Mouse (Mus musculus) cerebellum, adult 2 months (tissue): ENCODE measurements around the gene Prps1l1. TPM values are rescaled to one million over a fixed set of nuclear protein-coding genes. Genes with fewer than 3 reads are reported as not detected.

Source experiments
- DNase-seq, 2 experiments: peaks; one replicate each; pipeline ENCODE4 v3.0.0; 2021
- H3K27ac ChIP-seq: fragments of 200-500 bp; 2 replicates; pipeline ENCODE4 v1.5.1; 2012; ENCODE audit warnings: low read length, control low read depth, inconsistent platforms; ENCODE audit not compliant: insufficient read depth
- H3K27me3 ChIP-seq: fragments of 200-500 bp; 2 replicates; pipeline ENCODE4 v1.6.1; 2012; ENCODE audit warnings: inconsistent platforms, mild to moderate bottlenecking, low read length, moderate library complexity; ENCODE audit not compliant: control insufficient read depth, insufficient read depth
- H3K4me1 ChIP-seq: fragments of 200-500 bp; 2 replicates; pipeline ENCODE4 v1.6.1; 2011; ENCODE audit warnings: low read length; ENCODE audit not compliant: control insufficient read depth, insufficient read depth
- H3K4me3 ChIP-seq: fragments of 200-500 bp; replicated peaks from 2 replicates; pipeline ENCODE3; 2011; ENCODE audit warnings: mild to moderate bottlenecking, low read depth, low read length, control low read depth; ENCODE audit not compliant: insufficient read depth
- CTCF ChIP-seq: fragments of 200-500 bp; IDR thresholded peaks from 2 replicates; pipeline ENCODE4 v1.5.1; 2011; ENCODE audit warnings: low read depth, mild to moderate bottlenecking, control low read depth, low read length, moderate library complexity, borderline replicate concordance; ENCODE audit not compliant: insufficient read depth
- POLR2A ChIP-seq: fragments of 200-500 bp; IDR thresholded peaks from 2 replicates; pipeline ENCODE4 v1.6.1; 2011; ENCODE audit warnings: low read length, control low read depth, borderline replicate concordance; ENCODE audit not compliant: insufficient read depth
- WGBS: fragments of 180-500 bp; shearing (Covaris S2); methylation state at CpG from one replicate; pipeline ENCODE4 v1.1.7; 2018; 5-methylcytosine and 5-hydroxymethylcytosine counted together
- polyA plus RNA-seq: library from polyadenylated mRNA; depleted of rRNA; stranded (reverse); fragments of >200 nt; gene quantifications from 2 replicates; pipeline ENCODE4 v1.2.3, GENCODE M21; 2012

The Prps1l1 gene
- polyA plus RNA-seq, 1 experiment: not detected

- Histone ChIP-seq H3K27ac (no peak overlapping the region), H3K4me1 (no peaks in the 10 kb centered on the region), H3K27me3 (no peaks in the 10 kb centered on the region), H3K4me3 (no peak overlapping the region)
- WGBS: 90% methylated on average over 3 of the region's 3 CpGs
- no peak for TF ChIP-seq POLR2A
- TF ChIP-seq CTCF: no peak
- DNase-seq: no peak
Observed at GRCm38 (mm10) chr12:34997597-34998182, 13.1 kb downstream of the Prps1l1 start.

GRCm38 (mm10) chr12:34998778-34999467 lies 14.4 kb downstream of the Prps1l1 start:
- H3K27ac ChIP-seq: no peak overlapping the region
- WGBS: 77% methylated on average over 12 of the region's 12 CpGs
- TF ChIP-seq POLR2A: no peak
- TF ChIP-seq CTCF: no peak
- H3K4me3 ChIP-seq: no peak overlapping the region
- no peak for DNase-seq
- no peaks in the 10 kb centered on the region for H3K4me1 ChIP-seq
- no peaks in the 10 kb centered on the region for H3K27me3 ChIP-seq

GRCm38 (mm10) chr12:35000323-35000722 lies 15.8 kb downstream of the Prps1l1 start:
- 13% methylated on average over 4 of the region's 4 CpGs for WGBS
- DNase-seq: no peak
- no peaks in the 10 kb centered on the region for H3K27me3 ChIP-seq
- no peak overlapping the region for H3K27ac ChIP-seq
- no peaks in the 10 kb centered on the region for H3K4me1 ChIP-seq
- no peak overlapping the region for H3K4me3 ChIP-seq
- TF ChIP-seq POLR2A: no peak
- no peak for TF ChIP-seq CTCF

- TF ChIP-seq CTCF (no peak), POLR2A (no peak)
- Histone ChIP-seq H3K27ac (no peak overlapping the region), H3K4me1 (no peaks in the 10 kb centered on the region), H3K27me3 (no peaks in the 10 kb centered on the region), H3K4me3 (no peak overlapping the region)
- no peak for DNase-seq
Observed at GRCm38 (mm10) chr12:35005748-35006147, 21.2 kb downstream of the Prps1l1 start.

GRCm38 (mm10) chr12:35007851-35008250 lies 23.3 kb downstream of the Prps1l1 start:
- TF ChIP-seq CTCF (no peak), POLR2A (no peak)
- Histone ChIP-seq H3K4me3 (no peak overlapping the region), H3K27me3 (no peaks in the 10 kb centered on the region), H3K27ac (no peak overlapping the region), H3K4me1 (no peaks in the 10 kb centered on the region)
- 92% methylated on average over 1 of the region's 1 CpGs for WGBS
- no peak for DNase-seq

GRCm38 (mm10) chr12:35008340-35009137 lies 24.0 kb downstream of the Prps1l1 start:
- 25% methylated on average over 11 of the region's 11 CpGs for WGBS
- Histone ChIP-seq H3K27me3 (no peaks in the 10 kb centered on the region), H3K27ac (no peak overlapping the region), H3K4me3 (no peak overlapping the region), H3K4me1 (no peaks in the 10 kb centered on the region)
- no peak for DNase-seq
- TF ChIP-seq POLR2A (no peak), CTCF (no peak)

GRCm38 (mm10) chr12:35011462-35011861 lies 26.9 kb downstream of the Prps1l1 start:
- Histone ChIP-seq H3K4me1 (no peaks in the 10 kb centered on the region), H3K27me3 (no peaks in the 10 kb centered on the region), H3K4me3 (no peak overlapping the region), H3K27ac (no peak overlapping the region)
- 60% methylated on average over 1 of the region's 1 CpGs for WGBS
- DNase-seq: no peak
- TF ChIP-seq POLR2A (no peak), CTCF (no peak)

GRCm38 (mm10) chr12:35013950-35014349 lies 29.4 kb downstream of the Prps1l1 start:
- H3K27me3 ChIP-seq: no peaks in the 10 kb centered on the region
- WGBS: 44% methylated on average over 2 of the region's 2 CpGs
- TF ChIP-seq CTCF: no peak
- no peak for TF ChIP-seq POLR2A
- H3K4me3 ChIP-seq: no peak overlapping the region
- H3K27ac ChIP-seq: no peak overlapping the region
- no peak for DNase-seq
- no peaks in the 10 kb centered on the region for H3K4me1 ChIP-seq
